Mouse (Mus musculus) limb, embryonic 13.5 days (tissue): ENCODE results near the gene Hexim1. TPM values are rescaled to one million over a fixed set of nuclear protein-coding genes. Genes with fewer than 3 reads are reported as not detected.
A peak's percentile ranks its signal among the peaks of the same experiment; 100 is the strongest.

Source experiments
- ATAC-seq: fragments of 200-750 bp; cut with Nextera tagmentation; 2 replicates; pipeline ENCODE4 v1.8.0; 2017; ENCODE audit warnings: low read depth, moderate number of reproducible peaks, moderate TSS enrichment; ENCODE audit not compliant: low FRiP score
- H3K27ac ChIP-seq: fragments of 300-500 bp; sonication (generic); 2 replicates; pipeline ENCODE4 v1.5.1; 2015; ENCODE audit warnings: inconsistent platforms, mild to moderate bottlenecking, moderate library complexity
- H3K27me3 ChIP-seq: fragments of 300-500 bp; sonication (generic); 2 replicates; pipeline ENCODE4 v1.6.1; 2015; ENCODE audit warnings: mild to moderate bottlenecking, inconsistent platforms
- H3K36me3 ChIP-seq: fragments of 300-500 bp; sonication (generic); 2 replicates; pipeline ENCODE4 v1.6.1; 2015; ENCODE audit warnings: inconsistent platforms, mild to moderate bottlenecking, moderate library complexity
- H3K4me1 ChIP-seq: fragments of 300-500 bp; sonication (generic); 2 replicates; pipeline ENCODE4 v1.6.1; 2015; ENCODE audit warnings: inconsistent platforms
- H3K4me2 ChIP-seq: fragments of 300-500 bp; sonication (generic); replicated peaks from 2 replicates; pipeline ENCODE4 v1.6.1; 2015; ENCODE audit warnings: inconsistent platforms, mild to moderate bottlenecking, moderate library complexity
- H3K4me3 ChIP-seq: fragments of 300-500 bp; sonication (generic); 2 replicates; pipeline ENCODE4 v1.5.1; 2015; ENCODE audit warnings: moderate library complexity, mild to moderate bottlenecking, inconsistent platforms
- H3K9ac ChIP-seq: fragments of 300-500 bp; sonication (generic); 2 replicates; pipeline ENCODE4 v1.6.1; 2015; ENCODE audit warnings: mild to moderate bottlenecking, inconsistent platforms
- H3K9me3 ChIP-seq: fragments of 300-500 bp; sonication (generic); 2 replicates; pipeline ENCODE4 v1.6.1; 2016; ENCODE audit warnings: inconsistent platforms
- WGBS: fragments of 180-500 bp; shearing (Covaris S2); methylation state at CpG from one replicate; pipeline ENCODE4 v1.1.7; 2015; 5-methylcytosine and 5-hydroxymethylcytosine counted together
- polyA plus RNA-seq: library from polyadenylated mRNA; unstranded; fragments of >200 nt; fragmentation: Nextera tagmentation; extraction: Ambion mirVana; gene quantifications from 2 replicates; pipeline ENCODE4 v1.2.1, GENCODE M21; 2015

Gene Hexim1
- polyA plus RNA-seq, 1 experiment from 2014 or later, result 5.1 TPM

- Histone ChIP-seq H3K4me1 (peaks cover 29% of the 10 kb centered on the region), H3K9ac (peak overlapping the region; percentile 70), H3K9me3 (no peaks in the 10 kb centered on the region), H3K27ac (peak overlapping the region; percentile 58), H3K27me3 (0 out of 2 replicates have a peak, but pooled peaks cover 6% of the 10 kb centered on the region), H3K4me3 (peak overlapping the region; percentile 49), H3K36me3 (no peaks in the 10 kb centered on the region), H3K4me2 (peak overlapping the region; percentile 81)
- ATAC-seq, result no peak
- 15% methylated on average over 9 of the region's 9 CpGs for WGBS
Observed at GRCm38 (mm10) chr11:103112552-103112912, 3.5 kb upstream of the Hexim1 start.

- Histone ChIP-seq H3K27ac (peak overlapping the region; percentile 58; the same call in 1 of the 2 replicates), H3K36me3 (no peaks in the 10 kb centered on the region), H3K9me3 (no peaks in the 10 kb centered on the region), H3K27me3 (0 out of 2 replicates have a peak, but pooled peaks cover 6% of the 10 kb centered on the region), H3K4me3 (no peak overlapping the region), H3K4me2 (peak overlapping the region; percentile 81), H3K4me1 (peaks cover 29% of the 10 kb centered on the region), H3K9ac (0 out of 2 replicates have a peak overlapping the region, but pooled peaks have one; percentile 70)
- WGBS, result 39% methylated on average over 12 of the region's 12 CpGs
- no peak for ATAC-seq
Observed at GRCm38 (mm10) chr11:103113005-103113404, 3.0 kb upstream of the Hexim1 start.

- no peak for ATAC-seq
- Histone ChIP-seq H3K9ac (no peak overlapping the region), H3K9me3 (no peaks in the 10 kb centered on the region), H3K4me2 (no peak overlapping the region), H3K36me3 (no peaks in the 10 kb centered on the region), H3K27ac (no peak overlapping the region), H3K4me3 (no peak overlapping the region), H3K4me1 (peaks cover 36% of the 10 kb centered on the region), H3K27me3 (0 out of 2 replicates have a peak, but pooled peaks cover 6% of the 10 kb centered on the region)
- WGBS, result 67% methylated on average over 4 of the region's 4 CpGs
Observed at GRCm38 (mm10) chr11:103113771-103114170, 2.3 kb upstream of the Hexim1 start.

GRCm38 (mm10) chr11:103114270-103114943 is 1.6 kb upstream of the Hexim1 start:
- peak overlapping the region; percentile 73 for H3K4me3 ChIP-seq
- peak overlapping the region; percentile 94; the same call in 1 of the 2 replicates for H3K27ac ChIP-seq
- no peaks in the 10 kb centered on the region for H3K9me3 ChIP-seq
- peaks cover 40% of the 10 kb centered on the region for H3K4me1 ChIP-seq
- peak overlapping the region; percentile 83 for H3K9ac ChIP-seq
- H3K36me3 ChIP-seq, result no peaks in the 10 kb centered on the region
- no peak for ATAC-seq
- H3K27me3 ChIP-seq, result 0 out of 2 replicates have a peak, but pooled peaks cover 6% of the 10 kb centered on the region
- H3K4me2 ChIP-seq, result peak overlapping the region; percentile 72
- WGBS, result 91% methylated on average over 11 of the region's 11 CpGs

GRCm38 (mm10) chr11:103115163-103116007 is 646 bp upstream of the Hexim1 start:
- no peaks in the 10 kb centered on the region for H3K36me3 ChIP-seq
- H3K9me3 ChIP-seq, result no peaks in the 10 kb centered on the region
- H3K4me3 ChIP-seq, result peak overlapping the region; percentile 73
- WGBS, result 1% methylated on average over 34 of the region's 34 CpGs
- H3K4me1 ChIP-seq, result peaks cover 40% of the 10 kb centered on the region
- H3K27ac ChIP-seq, result peak overlapping the region; percentile 94
- 0 out of 2 replicates have a peak, but pooled peaks cover 6% of the 10 kb centered on the region for H3K27me3 ChIP-seq
- peak overlapping the region; percentile 72 for H3K4me2 ChIP-seq
- H3K9ac ChIP-seq, result peak overlapping the region; percentile 83
- 0 out of 2 replicates have a peak, but pooled peaks have one; percentile 42 for ATAC-seq

GRCm38 (mm10) chr11:103116959-103117590 is 1.0 kb downstream of the Hexim1 start:
- H3K36me3 ChIP-seq, result no peaks in the 10 kb centered on the region
- 0 out of 2 replicates have a peak, but pooled peaks have one; percentile 10 for ATAC-seq
- peak overlapping the region; percentile 80 for H3K4me2 ChIP-seq
- no peaks in the 10 kb centered on the region for H3K27me3 ChIP-seq
- H3K4me3 ChIP-seq, result peak overlapping the region; percentile 73
- H3K9me3 ChIP-seq, result no peaks in the 10 kb centered on the region
- peak overlapping the region; percentile 81 for H3K27ac ChIP-seq
- peak overlapping the region; percentile 74 for H3K9ac ChIP-seq
- WGBS, result under 1% methylated on average over 35 of the region's 35 CpGs
- H3K4me1 ChIP-seq, result peaks cover 29% of the 10 kb centered on the region

- WGBS, result under 1% methylated on average over 38 of the region's 38 CpGs
- peak overlapping the region; percentile 74 for H3K9ac ChIP-seq
- peak overlapping the region; percentile 73 for H3K4me3 ChIP-seq
- peaks cover 24% of the 10 kb centered on the region for H3K4me1 ChIP-seq
- no peaks in the 10 kb centered on the region for H3K36me3 ChIP-seq
- H3K9me3 ChIP-seq, result no peaks in the 10 kb centered on the region
- H3K4me2 ChIP-seq, result peak overlapping the region; percentile 80
- no peak for ATAC-seq
- H3K27ac ChIP-seq, result peak overlapping the region; percentile 73
- H3K27me3 ChIP-seq, result no peaks in the 10 kb centered on the region
Observed at GRCm38 (mm10) chr11:103117591-103118009, 1.6 kb downstream of the Hexim1 start.

GRCm38 (mm10) chr11:103118866-103119265 is 2.8 kb downstream of the Hexim1 start:
- no peaks in the 10 kb centered on the region for H3K9me3 ChIP-seq
- ATAC-seq, result no peak
- peak overlapping the region; percentile 35; the same call in 1 of the 2 replicates for H3K9ac ChIP-seq
- no peak overlapping the region for H3K27ac ChIP-seq
- H3K27me3 ChIP-seq, result no peaks in the 10 kb centered on the region
- 94% methylated on average over 2 of the region's 2 CpGs for WGBS
- H3K4me1 ChIP-seq, result peaks cover 18% of the 10 kb centered on the region
- H3K36me3 ChIP-seq, result no peaks in the 10 kb centered on the region
- peak overlapping the region; percentile 80 for H3K4me2 ChIP-seq
- peak overlapping the region; percentile 73 for H3K4me3 ChIP-seq

- peaks cover 15% of the 10 kb centered on the region for H3K4me1 ChIP-seq
- H3K4me2 ChIP-seq, result no peak overlapping the region
- no peaks in the 10 kb centered on the region for H3K9me3 ChIP-seq
- ATAC-seq, result no peak
- no peak overlapping the region for H3K9ac ChIP-seq
- H3K36me3 ChIP-seq, result no peaks in the 10 kb centered on the region
- H3K4me3 ChIP-seq, result no peak overlapping the region
- H3K27ac ChIP-seq, result no peak overlapping the region
- H3K27me3 ChIP-seq, result no peaks in the 10 kb centered on the region
- WGBS, result 51% methylated on average over 5 of the region's 5 CpGs
Observed at GRCm38 (mm10) chr11:103119609-103120008, 3.6 kb downstream of the Hexim1 start.

- Histone ChIP-seq H3K9ac (no peak overlapping the region), H3K27ac (no peak overlapping the region), H3K4me1 (peaks cover 11% of the 10 kb centered on the region), H3K36me3 (no peaks in the 10 kb centered on the region), H3K4me3 (no peak overlapping the region), H3K27me3 (no peaks in the 10 kb centered on the region), H3K4me2 (no peak overlapping the region), H3K9me3 (no peaks in the 10 kb centered on the region)
- ATAC-seq, result no peak
- WGBS, result 69% methylated on average over 5 of the region's 5 CpGs
Observed at GRCm38 (mm10) chr11:103120315-103120714, 4.3 kb downstream of the Hexim1 start.

- H3K4me1 ChIP-seq, result peaks cover 34% of the 10 kb centered on the region
Observed at GRCm38 (mm10) chr11:103131701-103132575, 15.9 kb downstream of the Hexim1 start, which contains the start of gene Hexim2. Gene Hexim2 (plus strand): TSS chr11:103132429.

More at GRCm38 (mm10) chr11:103131701-103132575, 15.9 kb downstream of the Hexim1 start, which contains the start of gene Hexim2:
- under 1% methylated on average over 39 of the region's 39 CpGs for WGBS
- Histone ChIP-seq H3K36me3 (peaks cover 5% of the 10 kb centered on the region; the same call in 1 of the 2 replicates), H3K4me2 (peak within 1 kb of the TSS; percentile 82), H3K27ac (peak within 1 kb of the TSS; percentile 99), H3K27me3 (no peaks in the 10 kb centered on the region), H3K9ac (peak within 1 kb of the TSS; percentile 99), H3K9me3 (no peaks in the 10 kb centered on the region), H3K4me3 (peak within 1 kb of the TSS; percentile 93)
- peak; percentile 25 for ATAC-seq
